Mouse (Mus musculus): ENCODE results near the gene Eprs. TPM values are rescaled to one million over a fixed set of nuclear protein-coding genes. Genes with fewer than 3 reads are reported as not detected.

Eprs gene
- polyA plus RNA-seq (2012; rRNA removed): 18.7 and 20.1 TPM in 2 replicates

DNA sequence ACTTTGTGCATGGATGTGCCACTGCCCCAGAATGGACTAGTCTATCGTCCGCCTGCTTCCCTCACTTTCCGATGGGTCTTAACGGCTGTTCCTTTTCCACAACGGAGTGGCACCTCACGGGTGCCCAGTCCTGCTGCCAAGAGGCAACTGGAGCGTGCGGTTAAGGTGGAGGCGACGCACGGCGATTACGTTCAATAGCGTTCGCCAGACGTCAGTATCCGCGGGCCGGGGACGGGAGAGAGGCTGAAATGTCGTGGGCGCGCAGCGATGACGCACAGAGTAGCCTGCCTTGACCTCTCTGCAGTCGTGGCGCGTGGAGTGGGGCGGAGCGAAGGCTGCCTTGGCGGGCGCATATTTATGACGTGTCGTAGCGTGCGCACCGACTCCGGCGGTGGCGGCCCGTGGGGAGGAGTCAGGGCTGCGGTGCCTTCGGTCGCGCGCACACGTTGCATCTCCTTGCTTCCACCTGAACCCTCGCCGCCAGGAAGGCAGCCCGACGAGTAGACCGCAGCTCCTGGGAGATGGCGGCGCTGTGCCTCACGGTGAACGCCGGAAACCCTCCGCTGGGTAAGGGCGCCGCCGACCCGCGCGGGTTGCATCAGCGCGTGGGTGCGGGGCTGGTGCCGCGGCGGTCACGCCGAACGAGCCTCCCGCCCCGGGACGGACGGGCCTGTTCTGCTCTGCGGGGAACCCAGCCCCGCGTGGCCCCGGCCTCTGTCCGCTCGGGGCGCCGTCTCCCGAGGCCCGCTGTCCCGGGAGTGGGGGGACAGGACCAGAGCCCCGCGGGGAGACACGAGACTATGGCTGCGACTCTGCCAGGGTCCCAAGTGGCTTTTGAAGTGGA, at the start of gene Eprs:
TSS of gene Eprs (plus strand) at position 368 of the 844 bp plus-strand sequence.

DNA sequence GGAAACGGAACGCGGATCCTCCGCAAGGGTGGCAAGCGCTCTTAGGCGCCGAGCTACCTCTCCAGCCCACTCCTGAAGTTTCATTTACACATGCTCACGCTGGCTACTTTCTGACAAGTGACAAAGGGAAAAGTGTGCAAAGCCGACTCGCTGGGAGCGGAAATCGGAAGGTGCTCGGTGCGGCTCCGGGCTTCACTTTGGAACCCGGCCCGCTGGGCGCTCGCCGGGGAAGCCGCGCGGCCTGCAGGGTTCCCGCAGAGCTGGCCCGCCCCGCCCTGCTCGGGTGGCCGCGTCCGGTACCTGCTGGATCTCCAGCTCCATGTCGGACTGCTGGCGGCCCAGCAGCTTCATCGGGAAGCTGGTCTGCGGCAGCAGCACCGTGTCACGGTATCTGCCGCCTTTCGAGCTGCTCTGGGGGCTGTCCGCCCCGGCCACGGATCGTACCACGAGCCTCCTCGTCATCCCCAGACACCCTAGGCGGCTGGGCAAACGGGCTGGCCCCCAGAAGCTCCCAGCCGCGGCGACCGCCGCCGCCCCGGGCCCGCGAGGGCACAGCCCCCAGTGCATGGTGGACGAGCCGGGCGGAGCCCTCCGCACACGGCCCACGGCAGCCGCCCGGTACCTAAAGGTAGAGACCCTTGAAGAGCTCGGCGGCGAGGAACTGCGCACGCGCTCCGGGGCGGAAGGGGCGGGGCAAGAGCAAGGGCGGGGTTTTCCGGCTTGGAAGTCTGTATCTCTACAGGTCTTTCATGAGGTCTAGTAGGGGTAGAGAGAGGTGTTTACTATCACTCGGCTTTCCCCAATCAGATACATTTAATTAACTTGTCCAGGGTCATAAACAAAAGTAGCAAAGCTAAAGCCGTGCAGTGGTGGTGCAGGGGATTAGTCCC, 33.9 kb upstream of the Eprs start, which contains the start of gene Iars2:
TSS of gene Iars2 (minus strand) at position 676 of the 890 bp plus-strand sequence.

DNA sequence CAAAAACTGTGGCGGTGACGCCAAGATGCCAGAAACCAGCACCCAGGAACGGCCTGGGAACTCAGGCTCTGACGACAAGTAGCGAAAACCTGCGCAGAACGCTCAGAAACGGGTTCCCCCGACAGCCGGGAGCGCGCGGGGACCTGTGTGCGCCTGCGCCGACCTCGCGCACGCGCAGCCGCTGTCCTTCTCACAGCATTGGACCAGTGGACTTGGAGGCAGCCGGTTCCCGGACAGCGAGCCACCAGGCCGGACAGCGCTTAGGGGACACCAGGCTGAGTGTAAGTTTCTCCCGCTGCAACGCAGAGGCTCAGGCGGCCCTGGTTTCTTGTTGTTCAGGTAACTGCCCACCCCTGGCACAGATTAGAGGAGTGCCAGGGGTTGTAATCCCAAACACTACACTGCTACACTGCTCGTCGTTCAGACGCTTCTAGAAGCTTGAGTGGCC, 30.8 kb upstream of the Eprs start, which contains the start of gene Bpnt1:
TSS of gene Bpnt1 (plus strand) at position 167 of the 448 bp plus-strand sequence.

DNA sequence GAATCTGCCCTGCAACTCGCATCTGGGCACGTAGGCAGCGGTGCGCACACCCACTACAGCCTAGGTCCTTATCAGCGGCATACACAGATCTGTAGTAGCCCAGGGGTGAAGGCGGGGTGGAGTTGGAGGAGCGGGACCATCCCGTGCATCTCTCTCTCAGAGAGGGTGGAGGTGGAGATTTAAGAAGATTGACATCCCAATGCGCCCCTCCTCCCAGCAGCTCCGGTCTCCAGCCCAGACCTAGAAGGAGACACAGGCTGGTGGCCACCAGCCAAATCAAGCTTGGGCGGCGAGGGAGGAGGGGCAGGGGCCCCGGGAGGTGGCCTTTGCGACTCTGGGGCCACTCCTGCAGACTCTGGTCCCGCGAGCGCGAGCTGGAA, 91.7 kb downstream of the Eprs start, which contains the start of gene Slc30a10:
TSS of gene Slc30a10 (plus strand) at position 274 of the 380 bp plus-strand sequence.

Other genes starting within 250 kb of the Eprs start
- 12.4 and 14.3 TPM in 2 replicates for gene Rab3gap2, start 158.9 kb upstream of the Eprs start, polyA plus RNA-seq (2012; rRNA removed)
- gene Iars2, start 33.6 kb upstream of the Eprs start, polyA plus RNA-seq (2012; rRNA removed): 14.5 and 15.0 TPM in 2 replicates
- 21.1 and 22.3 TPM in 2 replicates for gene Bpnt1, start 30.9 kb upstream of the Eprs start, polyA plus RNA-seq (2012; rRNA removed)
- 14.1 and 15.4 TPM in 2 replicates for gene Slc30a10, start 91.8 kb downstream of the Eprs start, polyA plus RNA-seq (2012; rRNA removed)